Mouse (Mus musculus) right cerebral cortex, adult 2 months (tissue): ENCODE data around the gene Slc23a4.

Experiments
- DNase-seq, 2 experiments: peaks; one replicate each; pipeline ENCODE4 v3.0.0; 2021 to 2022; ENCODE audit warnings: low spot score in 2 of 2

Gene Slc23a4

GRCm38 (mm10) chr6:34955862-34956241 lies 32.4 kb downstream of the Slc23a4 start:
- no peak for DNase-seq

- no peak for DNase-seq
Measured at GRCm38 (mm10) chr6:34954926-34955861, 33.0 kb downstream of the Slc23a4 start.

DNA sequence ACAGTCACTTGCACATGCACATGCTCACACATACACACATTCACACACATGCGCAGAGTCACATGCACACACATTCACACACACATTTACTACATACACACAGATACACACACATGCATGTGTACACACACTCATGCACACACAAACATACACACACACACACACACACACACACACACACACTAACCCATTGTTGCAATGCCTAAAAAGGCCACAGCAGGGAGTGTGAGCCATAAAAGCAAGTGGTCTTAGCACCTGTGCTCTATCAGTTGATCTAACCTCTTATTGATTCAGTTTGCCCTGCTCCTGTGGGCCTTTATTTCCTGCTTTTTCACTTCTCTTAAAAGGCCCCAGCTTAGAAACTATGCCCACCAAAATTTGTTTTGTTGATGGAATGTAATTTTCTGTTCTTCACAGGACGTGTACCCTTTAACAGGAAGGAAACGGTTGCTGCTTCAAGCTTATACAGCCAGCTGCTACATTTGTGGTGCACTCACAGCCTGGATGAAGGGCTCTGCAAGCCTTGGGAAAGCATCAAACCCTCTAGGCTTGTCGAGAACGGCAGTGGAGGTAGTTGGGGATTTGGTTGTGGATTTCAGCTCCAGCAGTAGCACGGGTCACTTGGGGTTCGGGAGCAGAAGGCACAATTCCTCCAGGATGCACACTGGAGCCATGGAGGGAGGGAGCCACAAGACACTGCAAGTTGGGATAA lies 36.1 kb downstream of the Slc23a4 start:
- DNase-seq, result no peak

GRCm38 (mm10) chr6:34951518-34951917 lies 36.7 kb downstream of the Slc23a4 start:
- no peak for DNase-seq

DNA sequence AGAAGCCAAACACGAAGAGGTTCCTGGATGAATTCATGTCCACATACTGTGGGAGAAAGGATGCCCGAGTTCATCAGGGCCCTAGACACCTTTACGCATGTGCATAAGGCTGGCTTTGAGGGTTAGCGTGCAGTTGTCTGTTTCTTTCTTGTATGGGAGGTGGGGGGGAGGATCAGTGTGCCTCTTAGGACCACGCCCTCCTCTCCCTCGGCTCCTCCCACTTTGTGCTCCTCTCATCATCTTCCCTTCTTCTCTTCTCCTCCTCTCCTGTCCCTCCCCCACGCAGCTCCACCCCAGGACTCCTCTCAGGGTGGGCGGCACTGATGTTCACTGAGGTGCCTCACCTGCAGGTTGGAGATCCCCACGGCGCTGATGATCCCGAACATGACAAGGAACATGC lies 39.7 kb downstream of the Slc23a4 start:
- peak; percentile 5 to 12 for DNase-seq

- DNase-seq, result no peak
Measured at GRCm38 (mm10) chr6:34946486-34947079, 41.6 kb downstream of the Slc23a4 start.

DNA sequence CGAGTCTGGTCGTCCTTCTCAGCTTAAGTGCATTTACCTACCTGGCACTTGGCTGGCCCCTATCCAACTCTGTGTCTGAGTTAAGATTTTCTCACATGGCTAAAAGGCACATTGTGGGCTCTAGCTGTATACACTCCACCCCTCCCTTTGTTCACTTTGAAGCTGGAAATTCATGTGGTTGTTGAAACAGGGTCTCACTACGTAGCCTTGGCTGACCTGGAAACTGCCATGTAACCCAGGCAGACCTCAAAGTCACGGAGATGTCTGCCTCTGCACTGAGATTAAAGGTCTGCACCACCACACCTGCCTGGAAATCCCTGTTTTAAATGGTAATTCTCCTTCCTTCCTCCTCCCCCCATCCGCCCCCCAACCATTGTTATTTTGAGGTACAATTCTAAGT lies 44.7 kb downstream of the Slc23a4 start:
- no peak for DNase-seq

DNA sequence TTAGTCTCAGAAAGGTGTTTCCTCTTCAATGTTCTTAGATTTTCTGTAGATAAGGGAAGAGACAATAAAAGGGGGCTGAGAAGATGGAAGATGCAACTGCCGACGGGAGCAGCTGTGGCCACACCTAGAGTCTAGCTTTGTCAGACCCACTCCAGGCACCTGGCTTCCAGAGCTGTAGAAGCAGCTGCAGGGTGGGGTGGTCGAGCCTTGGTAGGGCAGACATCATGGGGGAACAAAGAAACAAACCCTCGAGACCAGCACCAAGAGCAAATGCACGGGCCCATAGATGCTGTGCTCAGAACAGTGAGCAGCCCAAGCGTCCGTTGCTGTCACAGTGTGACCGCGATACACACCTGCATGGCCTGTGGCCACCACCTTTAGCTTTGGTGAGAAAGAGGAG lies 45.8 kb downstream of the Slc23a4 start:
- no peak for DNase-seq

GRCm38 (mm10) chr6:34941496-34941895 lies 46.7 kb downstream of the Slc23a4 start:
- no peak for DNase-seq

- DNase-seq, result no peak
Measured at GRCm38 (mm10) chr6:34939451-34939850, 48.8 kb downstream of the Slc23a4 start.

DNA sequence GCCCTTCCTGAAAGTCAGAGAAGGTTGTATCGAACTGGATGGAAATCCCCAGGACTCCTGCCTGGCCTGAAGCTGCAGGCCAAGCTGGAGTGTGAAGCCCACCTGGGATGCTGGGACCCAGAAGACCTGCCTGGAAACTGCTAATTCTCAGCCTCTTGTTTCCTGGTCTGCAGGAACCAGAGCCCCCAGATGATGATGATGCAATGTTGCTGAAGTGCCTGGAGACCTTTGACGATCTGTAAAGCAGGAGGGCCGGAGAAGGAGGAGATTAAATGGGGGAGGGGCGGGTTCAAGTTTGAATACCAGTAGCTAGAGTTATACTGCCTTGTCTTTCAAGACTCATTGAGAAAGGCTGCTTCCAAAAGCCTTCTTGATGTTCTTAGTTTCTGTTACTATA lies 49.3 kb downstream of the Slc23a4 start:
- DNase-seq, result no peak

DNA sequence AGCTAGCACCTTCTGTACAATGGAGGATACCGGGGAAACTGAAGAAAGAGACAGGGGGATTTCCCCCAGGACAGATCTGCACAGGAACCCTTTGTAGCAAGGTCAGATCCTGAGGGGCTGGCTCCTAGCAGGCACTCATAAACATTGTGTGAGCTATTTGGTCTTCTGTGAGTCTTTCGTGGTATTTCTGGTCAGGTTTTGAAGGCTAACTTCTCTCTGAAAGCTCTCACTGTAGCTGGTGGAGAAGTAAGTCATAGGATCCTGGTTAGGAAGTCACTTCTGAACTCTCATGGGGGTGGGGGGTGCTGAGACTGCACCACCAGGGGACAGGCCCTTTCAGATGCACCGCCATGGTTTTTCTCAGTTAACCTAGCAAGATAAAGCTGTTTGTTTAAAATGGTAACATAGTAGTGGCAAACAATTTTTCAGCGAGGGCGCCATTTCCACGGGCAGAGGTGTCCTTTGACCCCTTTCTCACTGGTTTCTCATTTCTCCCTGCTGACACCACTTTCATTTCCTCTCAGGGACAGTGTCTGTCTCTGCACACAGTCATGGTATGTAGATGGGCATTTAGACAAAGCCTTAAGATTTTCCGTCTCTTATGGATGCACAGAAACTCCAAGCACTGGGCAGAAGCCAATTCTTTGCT lies 49.8 kb downstream of the Slc23a4 start:
- DNase-seq, result no peak

- no peak for DNase-seq
Measured at GRCm38 (mm10) chr6:34936743-34937142, 51.5 kb downstream of the Slc23a4 start.

DNA sequence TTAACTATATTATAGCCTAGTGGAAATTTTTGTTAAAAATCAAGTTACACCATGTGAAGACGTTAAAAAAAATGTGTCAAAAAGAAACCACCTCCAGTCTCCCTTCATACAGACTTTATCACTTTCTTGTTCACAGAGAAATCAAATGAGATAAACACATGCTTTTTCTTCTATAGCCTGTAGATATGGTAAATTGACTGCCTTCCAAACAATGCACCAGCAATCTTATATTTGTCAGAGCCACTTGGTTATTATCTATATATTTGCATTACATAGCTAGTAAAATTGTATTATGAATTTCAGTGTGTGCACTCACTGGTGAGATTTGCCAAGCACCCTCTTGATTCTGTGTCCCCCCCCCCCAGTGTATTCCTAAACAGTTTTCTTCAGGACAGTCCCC lies 55.6 kb downstream of the Slc23a4 start:
- DNase-seq, result no peak

GRCm38 (mm10) chr6:34927594-34927993 lies 60.6 kb downstream of the Slc23a4 start:
- no peak for DNase-seq

DNA sequence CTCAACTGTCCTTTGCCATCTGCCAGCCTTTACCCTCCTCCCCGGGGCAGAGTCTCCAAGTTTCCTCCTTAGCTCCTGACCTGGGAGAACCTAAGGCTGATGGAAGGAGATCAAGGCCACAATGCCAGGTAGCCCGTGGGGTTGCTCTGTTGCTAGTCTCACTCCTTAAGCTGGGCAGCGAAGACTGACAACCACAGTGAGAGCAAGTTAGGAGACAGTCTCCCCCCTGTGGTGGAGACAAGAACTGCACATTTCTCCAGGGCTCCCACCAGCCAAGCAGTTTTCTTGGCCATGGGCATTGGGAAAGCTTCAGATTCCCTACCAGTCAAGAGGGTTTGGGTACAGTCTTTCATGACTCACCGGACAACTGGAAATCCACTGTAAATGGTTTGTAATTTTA lies 61.0 kb downstream of the Slc23a4 start:
- peak; percentile 79 to 80 for DNase-seq

DNA sequence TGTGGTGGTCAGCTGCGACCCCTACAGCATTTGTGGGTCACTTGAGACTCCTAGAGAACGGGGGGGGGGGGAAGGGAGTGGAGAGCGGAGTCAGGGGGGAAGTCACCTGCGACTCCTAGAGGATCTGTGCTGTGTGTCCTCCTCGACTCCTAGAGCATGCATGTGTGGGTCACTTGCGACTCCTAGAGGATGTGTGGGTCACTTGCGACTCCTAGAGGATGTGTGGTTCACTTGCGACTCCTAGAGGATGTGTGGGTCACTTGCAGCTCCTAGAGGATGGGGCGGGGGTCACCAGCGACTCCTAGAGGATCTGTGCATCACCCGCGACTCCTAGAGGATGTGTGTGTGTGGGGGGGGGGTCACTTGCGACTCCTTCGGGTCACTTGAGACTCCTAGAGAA lies 66.3 kb downstream of the Slc23a4 start:
- DNase-seq, result no peak

DNA sequence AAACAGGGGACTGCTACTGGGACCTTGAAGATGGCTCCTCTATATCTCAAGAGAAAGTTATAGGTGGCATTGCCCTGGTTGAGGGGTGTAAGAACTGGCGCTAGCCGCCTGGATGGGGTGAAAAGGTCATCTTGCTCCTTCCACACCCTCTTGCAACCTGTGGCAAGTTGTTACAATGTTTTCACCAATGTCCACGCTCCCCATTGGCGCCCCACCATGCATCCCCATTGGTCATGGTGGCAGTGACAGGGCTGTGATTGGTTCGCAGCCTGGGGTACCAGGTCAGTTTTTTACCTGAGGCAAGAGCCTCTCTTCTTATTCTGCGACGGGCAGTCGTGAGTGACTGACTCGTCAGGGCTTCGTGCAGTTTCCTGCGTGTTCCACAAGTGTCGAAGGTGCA lies 67.6 kb downstream of the Slc23a4 start:
- no peak for DNase-seq

GRCm38 (mm10) chr6:34919956-34920355 lies 68.2 kb downstream of the Slc23a4 start, which contains the start of gene Stra8:
Gene Stra8 (plus strand): TSS chr6:34920163.
- no peak for DNase-seq

- no peak for DNase-seq
Measured at GRCm38 (mm10) chr6:34919146-34919545, 69.1 kb downstream of the Slc23a4 start.

GRCm38 (mm10) chr6:34914462-34914861 lies 73.7 kb downstream of the Slc23a4 start:
- DNase-seq, result no peak
